Mouse (Mus musculus) hindbrain, embryonic 16.5 days (tissue): ENCODE results near the gene Robo1. TPM values are rescaled to one million over a fixed set of nuclear protein-coding genes. Genes with fewer than 3 reads are reported as not detected.

ENCODE experiments used
- ATAC-seq: fragments of 200-750 bp; cut with Nextera tagmentation; 2 replicates; pipeline ENCODE4 v1.8.0; 2017; ENCODE audit warnings: moderate TSS enrichment, moderate library complexity
- H3K27ac ChIP-seq: fragments of 300-500 bp; sonication (generic); 2 replicates; pipeline ENCODE4 v1.5.1; 2014; ENCODE audit warnings: low read depth, mild to moderate bottlenecking, control low read depth, low read length, moderate library complexity
- H3K27me3 ChIP-seq: fragments of 300-500 bp; sonication (generic); replicated peaks from 2 replicates; pipeline ENCODE4 v1.6.1; 2014; ENCODE audit warnings: low read length; ENCODE audit not compliant: control insufficient read depth, insufficient read depth
- H3K36me3 ChIP-seq: fragments of 300-500 bp; sonication (generic); 2 replicates; pipeline ENCODE4 v1.6.1; 2014; ENCODE audit warnings: mild to moderate bottlenecking, low read length, moderate library complexity, mixed read lengths; ENCODE audit not compliant: control insufficient read depth, insufficient read depth
- H3K4me1 ChIP-seq: fragments of 300-500 bp; sonication (generic); 2 replicates; pipeline ENCODE4 v1.6.1; 2014; ENCODE audit warnings: low read depth, low read length; ENCODE audit not compliant: control insufficient read depth, insufficient read depth
- H3K4me2 ChIP-seq: fragments of 300-500 bp; sonication (generic); 2 replicates; pipeline ENCODE4 v1.6.1; 2014; ENCODE audit warnings: mild to moderate bottlenecking, low read length, control low read depth, moderate library complexity
- H3K4me3 ChIP-seq: fragments of 300-500 bp; sonication (generic); 2 replicates; pipeline ENCODE4 v1.5.1; 2014; ENCODE audit warnings: mild to moderate bottlenecking, low read length, control low read depth, moderate library complexity
- H3K9ac ChIP-seq: fragments of 300-500 bp; sonication (generic); 2 replicates; pipeline ENCODE4 v1.6.1; 2014; ENCODE audit warnings: low read depth, mild to moderate bottlenecking, control low read depth, low read length, moderate library complexity
- H3K9me3 ChIP-seq: fragments of 300-500 bp; sonication (generic); 2 replicates; pipeline ENCODE4 v1.6.1; 2014; ENCODE audit warnings: mild to moderate bottlenecking, low read length, moderate library complexity; ENCODE audit not compliant: control insufficient read depth
- WGBS: fragments of 180-500 bp; shearing (Covaris S2); extraction: QIAGEN DNeasy Blood & Tissue Kit; methylation state at CpG from one replicate; pipeline ENCODE4 v1.1.7; 2014; 5-methylcytosine and 5-hydroxymethylcytosine counted together
- polyA plus RNA-seq: library from polyadenylated mRNA; unstranded; fragments of >200 nt; fragmentation: Nextera tagmentation; extraction: Ambion mirVana; gene quantifications from 2 replicates; pipeline ENCODE4 v1.2.1, GENCODE M21; 2015

The Robo1 gene
- polyA plus RNA-seq, 1 experiment from 2014 or later = 26.8 TPM

GRCm38 (mm10) chr16:72721713-72722481 lies 413.8 kb downstream of the Robo1 start:
- H3K4me2 ChIP-seq = no peak overlapping the region
- H3K36me3 ChIP-seq = no peaks in the 10 kb centered on the region
- WGBS = 80% methylated on average over 14 of the region's 14 CpGs
- H3K9ac ChIP-seq = no peak overlapping the region
- peaks cover 2% of the 10 kb centered on the region; the same call in 1 of the 2 replicates for H3K4me1 ChIP-seq
- no peak overlapping the region for H3K27ac ChIP-seq
- no peaks in the 10 kb centered on the region for H3K27me3 ChIP-seq
- no peaks in the 10 kb centered on the region for H3K9me3 ChIP-seq
- no peak overlapping the region for H3K4me3 ChIP-seq
- ATAC-seq = no peak; the same call in 1 of the 2 replicates

DNA sequence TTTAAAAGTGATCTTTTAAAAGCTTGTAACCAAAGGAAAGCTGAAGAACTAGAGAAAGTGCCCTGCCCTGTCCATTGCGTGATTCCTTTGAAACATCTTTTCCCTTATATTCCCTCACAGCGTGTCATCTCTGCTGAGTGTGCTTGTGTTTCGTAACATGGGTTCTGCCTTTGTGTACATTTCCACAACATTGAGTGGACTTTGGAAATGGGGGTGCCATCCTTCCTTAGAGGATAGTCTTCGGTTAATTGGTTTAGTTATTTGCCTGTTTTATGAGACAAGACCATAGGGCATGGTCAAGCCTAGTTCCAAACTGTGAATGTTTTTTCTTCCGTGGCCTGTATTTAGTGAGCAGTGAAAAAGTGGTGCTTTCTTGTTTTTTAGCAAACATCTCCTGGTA lies 426.1 kb downstream of the Robo1 start:
- Histone ChIP-seq H3K36me3 (no peaks in the 10 kb centered on the region), H3K4me2 (no peak overlapping the region), H3K9ac (no peak overlapping the region), H3K27me3 (no peaks in the 10 kb centered on the region), H3K4me3 (no peak overlapping the region), H3K27ac (no peak overlapping the region), H3K9me3 (no peaks in the 10 kb centered on the region), H3K4me1 (no peaks in the 10 kb centered on the region)
- 89% methylated on average over 5 of the region's 5 CpGs for WGBS
- ATAC-seq = no peak

DNA sequence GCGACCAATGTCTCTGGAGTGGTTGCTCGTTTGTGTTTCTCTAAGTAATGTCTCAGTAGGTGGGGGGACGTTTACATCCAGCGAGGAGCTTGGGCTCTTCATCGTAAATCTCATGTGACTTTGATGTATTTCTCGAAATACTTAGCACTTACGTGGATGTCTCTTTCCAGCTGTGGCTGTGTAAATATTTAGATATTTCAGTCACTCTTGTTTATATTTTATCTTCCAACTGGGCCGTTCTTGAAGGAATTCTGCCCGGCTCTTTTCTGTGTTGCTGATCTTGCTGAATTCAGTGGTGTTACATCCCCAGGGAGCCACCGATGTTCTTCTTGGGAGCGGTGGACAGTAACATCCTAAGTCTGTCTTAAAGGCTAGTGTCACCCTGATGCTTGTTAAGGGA lies 427.1 kb downstream of the Robo1 start:
- no peak overlapping the region for H3K4me2 ChIP-seq
- no peak for ATAC-seq
- no peak overlapping the region for H3K27ac ChIP-seq
- no peak overlapping the region for H3K4me3 ChIP-seq
- H3K27me3 ChIP-seq = no peaks in the 10 kb centered on the region
- WGBS = 62% methylated on average over 11 of the region's 11 CpGs
- H3K36me3 ChIP-seq = no peaks in the 10 kb centered on the region
- H3K4me1 ChIP-seq = no peaks in the 10 kb centered on the region
- H3K9ac ChIP-seq = no peak overlapping the region
- H3K9me3 ChIP-seq = no peaks in the 10 kb centered on the region

DNA sequence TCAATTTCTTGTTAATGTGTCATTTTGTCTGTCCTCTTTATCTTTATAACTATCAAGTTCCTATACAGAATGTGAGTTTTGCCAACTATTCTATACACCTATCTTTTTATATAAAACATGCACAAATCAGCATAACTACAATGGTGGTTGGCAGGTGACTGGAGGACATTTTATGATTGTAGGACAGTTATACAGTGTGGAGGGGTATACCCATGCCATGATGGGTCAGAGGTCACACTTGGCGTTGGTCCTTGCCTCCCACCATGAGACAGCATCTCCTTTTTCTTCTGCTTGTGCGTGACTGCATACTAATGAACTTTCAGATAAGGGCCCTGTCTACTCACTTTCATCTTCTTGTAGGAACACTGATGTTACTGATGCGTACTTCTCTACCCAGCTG lies 427.5 kb downstream of the Robo1 start:
- Histone ChIP-seq H3K27me3 (no peaks in the 10 kb centered on the region), H3K4me2 (no peak overlapping the region), H3K9ac (no peak overlapping the region), H3K36me3 (no peaks in the 10 kb centered on the region), H3K4me3 (no peak overlapping the region), H3K9me3 (no peaks in the 10 kb centered on the region), H3K27ac (no peak overlapping the region), H3K4me1 (no peaks in the 10 kb centered on the region)
- 81% methylated on average over 3 of the region's 3 CpGs for WGBS
- ATAC-seq = peak; percentile 35; the same call in 1 of the 2 replicates

DNA sequence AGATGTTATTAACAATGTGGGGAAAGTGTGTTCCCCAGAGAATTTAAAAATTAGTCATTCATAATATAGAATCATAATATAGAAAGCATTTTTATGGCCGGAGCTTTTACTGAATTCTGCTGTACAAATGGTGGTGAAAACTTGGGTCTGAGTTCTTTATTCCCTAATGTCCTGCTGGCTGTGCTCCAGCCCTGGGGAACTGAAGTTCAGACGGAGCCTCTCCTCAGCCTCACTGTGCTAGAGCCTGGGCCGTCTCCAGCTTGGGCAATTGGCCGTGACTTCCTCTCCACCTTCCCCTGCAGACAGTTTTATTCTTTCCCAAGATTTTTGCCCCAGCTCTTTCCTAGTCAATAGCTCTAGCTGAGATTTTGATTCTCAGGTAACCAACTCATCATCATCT lies 429.0 kb downstream of the Robo1 start:
- no peaks in the 10 kb centered on the region for H3K27me3 ChIP-seq
- H3K27ac ChIP-seq = no peak overlapping the region
- WGBS = 23% methylated on average over 4 of the region's 4 CpGs
- H3K36me3 ChIP-seq = peaks cover 3% of the 10 kb centered on the region; the same call in 1 of the 2 replicates
- no peaks in the 10 kb centered on the region for H3K9me3 ChIP-seq
- no peak overlapping the region for H3K4me3 ChIP-seq
- ATAC-seq = 0 out of 2 replicates have a peak, but pooled peaks have one; percentile 63
- no peak overlapping the region for H3K4me2 ChIP-seq
- no peak overlapping the region for H3K9ac ChIP-seq
- no peaks in the 10 kb centered on the region for H3K4me1 ChIP-seq

- Histone ChIP-seq H3K9me3 (peaks cover 6% of the 10 kb centered on the region), H3K27me3 (no peaks in the 10 kb centered on the region), H3K9ac (no peak overlapping the region), H3K4me1 (no peaks in the 10 kb centered on the region), H3K4me2 (no peak overlapping the region), H3K36me3 (peaks cover 10% of the 10 kb centered on the region), H3K4me3 (no peak overlapping the region), H3K27ac (no peak overlapping the region)
- WGBS = 71% methylated on average over 7 of the region's 7 CpGs
- no peak for ATAC-seq
Measured at GRCm38 (mm10) chr16:72740218-72740617, 432.1 kb downstream of the Robo1 start.

- peaks cover 2% of the 10 kb centered on the region; the same call in 1 of the 2 replicates for H3K4me1 ChIP-seq
- no peak for ATAC-seq
- no peak overlapping the region for H3K27ac ChIP-seq
- no peak overlapping the region for H3K4me3 ChIP-seq
- H3K36me3 ChIP-seq = peaks cover 4% of the 10 kb centered on the region
- no peaks in the 10 kb centered on the region for H3K27me3 ChIP-seq
- peaks cover 6% of the 10 kb centered on the region for H3K9me3 ChIP-seq
- H3K4me2 ChIP-seq = no peak overlapping the region
- no peak overlapping the region for H3K9ac ChIP-seq
- WGBS = 54% methylated on average over 5 of the region's 5 CpGs
Measured at GRCm38 (mm10) chr16:72747696-72748095, 439.6 kb downstream of the Robo1 start.

DNA sequence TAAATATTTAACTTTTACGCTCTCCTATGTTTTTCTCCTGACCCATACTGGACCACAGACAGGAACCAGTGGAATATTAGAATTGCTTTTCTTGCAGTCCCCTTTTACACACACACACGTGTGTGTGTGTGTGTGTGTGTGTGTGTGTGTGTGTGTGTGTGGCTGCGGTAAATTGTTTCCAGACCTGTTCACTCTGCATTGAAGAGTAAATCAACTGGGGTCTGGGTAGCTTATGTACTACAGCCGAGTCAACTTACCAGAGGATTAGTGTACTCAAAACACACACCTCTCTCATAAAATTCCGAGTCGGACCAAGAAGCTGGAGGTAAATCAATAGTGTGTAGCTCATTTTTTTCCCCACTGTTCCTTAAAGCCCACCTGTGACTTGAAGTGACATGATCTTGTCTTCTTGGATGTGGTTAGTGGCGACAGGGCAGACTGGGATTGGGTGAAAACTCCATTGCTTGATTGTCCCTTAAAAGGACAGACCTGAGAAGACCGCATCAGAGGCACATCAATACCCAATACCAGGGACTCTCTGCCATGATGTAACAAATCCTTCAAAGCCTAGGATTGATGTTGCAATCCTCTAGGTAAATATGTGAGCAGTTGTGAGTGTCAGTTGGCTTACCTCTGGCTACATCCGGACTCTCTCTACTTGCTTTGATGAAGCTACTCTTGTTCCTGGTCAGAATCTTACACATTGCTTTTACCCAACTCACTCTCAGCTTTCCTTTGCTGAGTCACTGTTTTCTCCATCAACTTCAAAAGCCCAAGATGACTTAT lies 457.2 kb downstream of the Robo1 start:
- H3K4me1 ChIP-seq = no peaks in the 10 kb centered on the region
- no peak for ATAC-seq
- no peaks in the 10 kb centered on the region for H3K36me3 ChIP-seq
- no peak overlapping the region for H3K4me2 ChIP-seq
- no peak overlapping the region for H3K4me3 ChIP-seq
- 91% methylated on average over 9 of the region's 9 CpGs for WGBS
- no peak overlapping the region for H3K27ac ChIP-seq
- H3K9ac ChIP-seq = no peak overlapping the region
- no peaks in the 10 kb centered on the region for H3K9me3 ChIP-seq
- H3K27me3 ChIP-seq = no peaks in the 10 kb centered on the region

GRCm38 (mm10) chr16:72769214-72769834 lies 461.2 kb downstream of the Robo1 start:
- no peak for ATAC-seq
- no peaks in the 10 kb centered on the region for H3K27me3 ChIP-seq
- 79% methylated on average over 8 of the region's 8 CpGs for WGBS

More at GRCm38 (mm10) chr16:72769214-72769834, 461.2 kb downstream of the Robo1 start:
- H3K36me3 ChIP-seq = no peaks in the 10 kb centered on the region
- H3K9ac ChIP-seq = no peak overlapping the region
- H3K4me3 ChIP-seq = no peak overlapping the region
- H3K4me2 ChIP-seq = no peak overlapping the region
- no peaks in the 10 kb centered on the region for H3K9me3 ChIP-seq
- no peak overlapping the region for H3K27ac ChIP-seq
- peaks cover 9% of the 10 kb centered on the region for H3K4me1 ChIP-seq
